ENCODE assay signal across 13 mouse cellular contexts in genomic region chr13:54591776-54592356, GRCm38 (mm10). TPM values are rescaled to one million over a fixed set of nuclear protein-coding genes. Genes with fewer than 3 reads are reported as not detected.
DNase-seq lines count a peak whose midpoint lies in the region; ATAC-seq and TF ChIP-seq lines count a peak whose summit lies in the region.
"Had no signal": no experiment of that assay in that cellular context is flagged by ENCODE, and none has a peak within 500 bp of the region (broad histone marks: within the 10 kb centered on the region; RNA-seq: fewer than 3 reads in every experiment).

No protein-coding gene starts in this region.

- H3K9me3 ChIP-seq in heart, embryonic 10.5 days, result no peaks in the 10 kb centered on the region
- no peaks in the 10 kb centered on the region for H3K9me3 ChIP-seq in midbrain, embryonic 10.5 days (replicated peaks)
- no peaks in the 10 kb centered on the region for H3K9me3 ChIP-seq in midbrain, embryonic 11.5 days (ENCODE audit: control insufficient read depth, low read length)
- no peaks in the 10 kb centered on the region for H3K9me3 ChIP-seq in limb, embryonic 13.5 days

- 93% methylated on average over 8 of the region's 8 CpGs for WGBS in heart, embryonic 10.5 days
- WGBS in heart, adult 2 months, result 71% methylated on average over 8 of the region's 8 CpGs
- 90% methylated on average over 8 of the region's 8 CpGs for WGBS in midbrain, embryonic 10.5 days
- 92% methylated on average over 8 of the region's 8 CpGs for WGBS in midbrain, embryonic 11.5 days
- WGBS in limb, embryonic 13.5 days, result 89% methylated on average over 8 of the region's 8 CpGs

- H3K27me3 ChIP-seq in heart, embryonic 10.5 days (ENCODE audit: insufficient read depth, poor library complexity, severe bottlenecking), result no peaks in the 10 kb centered on the region
- H3K27me3 ChIP-seq in heart, adult 2 months (ENCODE audit: control insufficient read depth, insufficient read depth, low read length), result no peaks in the 10 kb centered on the region
- H3K27me3 ChIP-seq in midbrain, embryonic 10.5 days (ENCODE audit: low read depth, poor library complexity, severe bottlenecking), result no peaks in the 10 kb centered on the region
- H3K27me3 ChIP-seq in midbrain, embryonic 11.5 days (ENCODE audit: control insufficient read depth, insufficient read depth, low read length), result no peaks in the 10 kb centered on the region
- H3K27me3 ChIP-seq in limb, embryonic 13.5 days, result no peaks in the 10 kb centered on the region

- ATAC-seq in midbrain, embryonic 11.5 days (ENCODE audit: low FRiP score), result no peak
- ATAC-seq in limb, embryonic 13.5 days (ENCODE audit: low FRiP score, low read depth), result no peak

- no peak overlapping the region for H3K9ac ChIP-seq in heart, adult 2 months (ENCODE audit: low read depth, low read length)
- H3K9ac ChIP-seq in midbrain, embryonic 11.5 days (ENCODE audit: low read length), result no peak overlapping the region
- 0 out of 2 replicates have a peak overlapping the region, but pooled peaks have one; percentile 91 for H3K9ac ChIP-seq in limb, embryonic 13.5 days

- intact Hi-C loops in heart, adult 2 months (cut with DNase I), result loop anchor here (2.0 kb wide), 2 partner anchors 19 to 27 kb away; partner anchors contain the start of genes 4833439L19Rik and Cltb

- H3K79me2 ChIP-seq in heart, adult 2 months (replicated peaks; ENCODE audit: control insufficient read depth, insufficient read depth, low read length), result peaks cover 1% of the 10 kb centered on the region; the same call in 1 of the 2 replicates

- no peak for TF ChIP-seq CTCF in heart, adult 2 months (IDR thresholded peaks at IDR 0.05)

- peaks cover 40% of the 10 kb centered on the region for H3K4me1 ChIP-seq in heart, embryonic 10.5 days
- H3K4me1 ChIP-seq in heart, adult 2 months (ENCODE audit: control insufficient read depth, insufficient read depth, low read length), result peaks cover 4% of the 10 kb centered on the region
- peaks cover 26% of the 10 kb centered on the region for H3K4me1 ChIP-seq in midbrain, embryonic 10.5 days
- peaks cover 15% of the 10 kb centered on the region; the same call in 1 of the 2 replicates for H3K4me1 ChIP-seq in midbrain, embryonic 11.5 days (ENCODE audit: control insufficient read depth, insufficient read depth, low read length)
- peaks cover 29% of the 10 kb centered on the region for H3K4me1 ChIP-seq in limb, embryonic 13.5 days

- no peak overlapping the region for H3K27ac ChIP-seq in heart, embryonic 10.5 days
- H3K27ac ChIP-seq in heart, adult 2 months, result no peak overlapping the region
- H3K27ac ChIP-seq in midbrain, embryonic 10.5 days (replicated peaks), result no peak overlapping the region
- no peak overlapping the region for H3K27ac ChIP-seq in midbrain, embryonic 11.5 days (ENCODE audit: low read depth, low read length)
- no peak overlapping the region for H3K27ac ChIP-seq in limb, embryonic 13.5 days

- H3K36me3 ChIP-seq in heart, embryonic 10.5 days, result peaks cover 20% of the 10 kb centered on the region
- no peaks in the 10 kb centered on the region for H3K36me3 ChIP-seq in heart, adult 2 months (ENCODE audit: control insufficient read depth, insufficient read depth, low read length)
- peaks cover 26% of the 10 kb centered on the region for H3K36me3 ChIP-seq in midbrain, embryonic 10.5 days
- peaks cover 2% of the 10 kb centered on the region; the same call in 1 of the 2 replicates for H3K36me3 ChIP-seq in midbrain, embryonic 11.5 days (ENCODE audit: control insufficient read depth, insufficient read depth, low read length)
- H3K36me3 ChIP-seq in limb, embryonic 13.5 days, result peaks cover 38% of the 10 kb centered on the region

- H3K4me3 ChIP-seq in heart, embryonic 10.5 days, result peak overlapping the region; percentile 3; the same call in 1 of the 2 replicates
- no peak overlapping the region for H3K4me3 ChIP-seq in heart, adult 2 months
- H3K4me3 ChIP-seq in midbrain, embryonic 10.5 days, result 0 out of 2 replicates have a peak overlapping the region, but pooled peaks have one; percentile 93
- H3K4me3 ChIP-seq in midbrain, embryonic 11.5 days (ENCODE audit: low read depth, low read length), result no peak overlapping the region
- peak overlapping the region; percentile 93 for H3K4me3 ChIP-seq in limb, embryonic 13.5 days

- DNase-seq in heart, embryonic 10.5 days (ENCODE audit: low spot score), result no peak
- no peak for DNase-seq in heart, adult 2 months
- DNase-seq in midbrain, embryonic 10.5 days (ENCODE audit: low spot score), result no peak
- no peak for DNase-seq in midbrain, embryonic 11.5 days (ENCODE audit: low spot score, missing footprints)
- no peak for DNase-seq in adipocyte (ENCODE audit: low spot score)
- no peak for DNase-seq in MN1 (ENCODE audit: low spot score)
- no peak for DNase-seq in adrenal gland, postnatal 14 days
- DNase-seq: cerebellum, postnatal 36 days; kidney, postnatal 10 days; lung, adult 2 months; right cerebral cortex, postnatal 25 days; thymus, adult 2 months had no signal

- TF ChIP-seq POLR2A in heart, adult 2 months (IDR thresholded peaks at IDR 0.05; ENCODE audit: insufficient read depth, low read depth, low read length), result no peak

- no peak for TF ChIP-seq EP300 in heart, adult 2 months (IDR thresholded peaks at IDR 0.05; ENCODE audit: insufficient read depth, low read depth, low read length)

- no peak overlapping the region for H3K4me2 ChIP-seq in midbrain, embryonic 11.5 days
- peak overlapping the region; percentile 70 for H3K4me2 ChIP-seq in limb, embryonic 13.5 days (replicated peaks)

RNA-seq across cellular contexts. Expression of gene Higd2a, which starts 1.9 kb away (rescaled TPM):
- 179 and 208 TPM in 2 replicates for polyA plus RNA-seq in heart, embryonic 10.5 days (2016; fragmentation: Nextera tagmentation; extraction: Ambion mirVana)
- 100 to 1,000 TPM; 169 to 189 TPM for total RNA-seq in heart, adult 2 months (2021)
- polyA plus RNA-seq in heart, adult 2 months (2012; rRNA removed), result 189 and 270 TPM in 2 replicates
- polyA plus RNA-seq in midbrain, embryonic 10.5 days (2016; fragmentation: Nextera tagmentation; extraction: Ambion mirVana), result 155 and 156 TPM in 2 replicates
- polyA plus RNA-seq in midbrain, embryonic 11.5 days (2014; fragmentation: Nextera tagmentation; extraction: Ambion mirVana), result 164 and 168 TPM in 2 replicates
- 165 and 168 TPM in 2 replicates for polyA plus RNA-seq in limb, embryonic 13.5 days (2015; fragmentation: Nextera tagmentation; extraction: Ambion mirVana)
- total RNA-seq in adrenal gland, postnatal 14 days (2021), result 260 and 265 TPM in 2 replicates

RNA-seq across cellular contexts. Expression of gene Nop16, which starts 2.0 kb away (rescaled TPM):
- 79.6 and 112 TPM in 2 replicates for polyA plus RNA-seq in heart, embryonic 10.5 days (2016; fragmentation: Nextera tagmentation; extraction: Ambion mirVana)
- total RNA-seq in heart, adult 2 months (2021), result 10 to 100 TPM; 16.5 to 17.1 TPM
- 5.9 and 10.0 TPM in 2 replicates for polyA plus RNA-seq in heart, adult 2 months (2012; rRNA removed)
- polyA plus RNA-seq in midbrain, embryonic 10.5 days (2016; fragmentation: Nextera tagmentation; extraction: Ambion mirVana), result 89.7 and 105 TPM in 2 replicates
- polyA plus RNA-seq in midbrain, embryonic 11.5 days (2014; fragmentation: Nextera tagmentation; extraction: Ambion mirVana), result 65.1 and 67.0 TPM in 2 replicates
- polyA plus RNA-seq in limb, embryonic 13.5 days (2015; fragmentation: Nextera tagmentation; extraction: Ambion mirVana), result 91.5 and 91.9 TPM in 2 replicates
- total RNA-seq in adrenal gland, postnatal 14 days (2021), result 56.0 and 60.9 TPM in 2 replicates

RNA-seq across cellular contexts. Expression of gene Arl10, which starts 17.1 kb away (rescaled TPM):
- polyA plus RNA-seq in heart, embryonic 10.5 days (2016; fragmentation: Nextera tagmentation; extraction: Ambion mirVana), result 22.8 and 30.1 TPM in 2 replicates
- total RNA-seq in heart, adult 2 months (2021), result 1 to 10 TPM; 6.2 to 6.8 TPM
- polyA plus RNA-seq in heart, adult 2 months (2012; rRNA removed), result 8.9 and 11.8 TPM in 2 replicates
- polyA plus RNA-seq in midbrain, embryonic 10.5 days (2016; fragmentation: Nextera tagmentation; extraction: Ambion mirVana), result 28.6 and 29.7 TPM in 2 replicates
- 28.5 and 29.7 TPM in 2 replicates for polyA plus RNA-seq in midbrain, embryonic 11.5 days (2014; fragmentation: Nextera tagmentation; extraction: Ambion mirVana)
- 33.6 and 39.5 TPM in 2 replicates for polyA plus RNA-seq in limb, embryonic 13.5 days (2015; fragmentation: Nextera tagmentation; extraction: Ambion mirVana)
- total RNA-seq in adrenal gland, postnatal 14 days (2021), result 25.2 and 31.1 TPM in 2 replicates

RNA-seq across cellular contexts. Expression of gene Cltb, which starts 19.3 kb away (rescaled TPM):
- 32.1 and 36.5 TPM in 2 replicates for polyA plus RNA-seq in heart, embryonic 10.5 days (2016; fragmentation: Nextera tagmentation; extraction: Ambion mirVana)
- total RNA-seq in heart, adult 2 months (2021), result 100 to 1,000 TPM in 1 of 2 experiments, 10 to 100 TPM in 1; 96.6 to 105 TPM
- polyA plus RNA-seq in heart, adult 2 months (2012; rRNA removed), result 51.2 and 64.1 TPM in 2 replicates
- 18.7 and 24.3 TPM in 2 replicates for polyA plus RNA-seq in midbrain, embryonic 10.5 days (2016; fragmentation: Nextera tagmentation; extraction: Ambion mirVana)
- polyA plus RNA-seq in midbrain, embryonic 11.5 days (2014; fragmentation: Nextera tagmentation; extraction: Ambion mirVana), result 22.3 and 28.1 TPM in 2 replicates
- polyA plus RNA-seq in limb, embryonic 13.5 days (2015; fragmentation: Nextera tagmentation; extraction: Ambion mirVana), result 30.3 and 31.2 TPM in 2 replicates
- total RNA-seq in adrenal gland, postnatal 14 days (2021), result 70.6 and 80.1 TPM in 2 replicates

RNA-seq across cellular contexts. Expression of gene 4833439L19Rik, which starts 26.6 kb away (rescaled TPM):
- 146 and 148 TPM in 2 replicates for polyA plus RNA-seq in heart, embryonic 10.5 days (2016; fragmentation: Nextera tagmentation; extraction: Ambion mirVana)
- 10 to 100 TPM; 84.8 to 93.1 TPM for total RNA-seq in heart, adult 2 months (2021)
- polyA plus RNA-seq in heart, adult 2 months (2012; rRNA removed), result 114 and 175 TPM in 2 replicates
- 215 and 266 TPM in 2 replicates for polyA plus RNA-seq in midbrain, embryonic 10.5 days (2016; fragmentation: Nextera tagmentation; extraction: Ambion mirVana)
- polyA plus RNA-seq in midbrain, embryonic 11.5 days (2014; fragmentation: Nextera tagmentation; extraction: Ambion mirVana), result 263 and 264 TPM in 2 replicates
- polyA plus RNA-seq in limb, embryonic 13.5 days (2015; fragmentation: Nextera tagmentation; extraction: Ambion mirVana), result 150 and 156 TPM in 2 replicates
- 123 and 131 TPM in 2 replicates for total RNA-seq in adrenal gland, postnatal 14 days (2021)

Comparison
In these comparisons a context has a peak if more than half of its experiments do, and no peak if none do; other contexts are left out.
1. H3K4me3 ChIP-seq: peak in heart, embryonic 10.5 days (single experiment), midbrain, embryonic 10.5 days (single experiment) and limb, embryonic 13.5 days (single experiment); none in heart, adult 2 months (single experiment) and midbrain, embryonic 11.5 days (single experiment).